Mouse (Mus musculus): ENCODE data around the gene Traf1. TPM values are rescaled to one million over a fixed set of nuclear protein-coding genes. Genes with fewer than 3 reads are reported as not detected.

The Traf1 gene
- total RNA-seq, 1 experiment from 2014 or later: 4.2 TPM

- DNase-seq: no peak
Measured at GRCm38 (mm10) chr2:34901726-34902125, 59.8 kb downstream of the Traf1 start.

- DNase-seq: peak; percentile 64
Measured at GRCm38 (mm10) chr2:34900412-34900811, 61.2 kb downstream of the Traf1 start.

- no peak for DNase-seq
Measured at GRCm38 (mm10) chr2:34899682-34900081, 61.9 kb downstream of the Traf1 start.

- peak; percentile 72 for DNase-seq
Measured at GRCm38 (mm10) chr2:34897820-34898219, 63.8 kb downstream of the Traf1 start.

- no peak for DNase-seq
Measured at GRCm38 (mm10) chr2:34896821-34897460, 64.6 kb downstream of the Traf1 start.

GRCm38 (mm10) chr2:34895503-34896113, 66.0 kb downstream of the Traf1 start:
- no peak for DNase-seq

- DNase-seq: no peak
Measured at GRCm38 (mm10) chr2:34893950-34894349, 67.6 kb downstream of the Traf1 start.

Other genes starting within 250 kb of the Traf1 start
- gene Gapvd1, start 206.5 kb downstream of the Traf1 start, total RNA-seq (2021): 55.5 and 58.2 TPM in 2 replicates
- 552 and 555 TPM in 2 replicates for gene Hspa5, start 189.8 kb downstream of the Traf1 start, total RNA-seq (2021)
- 24.8 and 29.7 TPM in 2 replicates for gene Rabepk, start 161.9 kb downstream of the Traf1 start, total RNA-seq (2021)
- 67.5 and 75.5 TPM in 2 replicates for gene Fbxw2, start 135.5 kb downstream of the Traf1 start, total RNA-seq (2021)
- gene Gm34653, start 128.8 kb downstream of the Traf1 start, total RNA-seq (2021): not detected in 2 replicates
- gene Cutal, start 87.4 kb downstream of the Traf1 start, total RNA-seq (2021): 0.38 and 6.5 TPM in 2 replicates
- 32.2 and 39.5 TPM in 2 replicates for gene Psmd5, start 86.8 kb downstream of the Traf1 start, total RNA-seq (2021)
- 4.3 and 5.0 TPM in 2 replicates for gene Phf19, start 47.7 kb downstream of the Traf1 start, total RNA-seq (2021)
- gene Hc, start 99.7 kb upstream of the Traf1 start, total RNA-seq (2021): 4.0 and 46.1 TPM in 2 replicates
- 2.4 and 37.8 TPM in 2 replicates for gene AI182371, start 139.8 kb upstream of the Traf1 start, total RNA-seq (2021)
- gene Cntrl, start 147.7 kb upstream of the Traf1 start, total RNA-seq (2021): 17.1 and 22.0 TPM in 2 replicates
- 184 and 199 TPM in 2 replicates for gene Rab14, start 239.3 kb upstream of the Traf1 start, total RNA-seq (2021)